Mouse (Mus musculus) bone marrow macrophage, adult 2 months (primary cell): ENCODE data around the gene Ntf3. TPM values are rescaled to one million over a fixed set of nuclear protein-coding genes. Genes with fewer than 3 reads are reported as not detected.

Source experiments
- H3K27ac ChIP-seq: 2 replicates; pipeline ENCODE4 v1.5.1; 2012; ENCODE audit warnings: low read depth, low read length; ENCODE audit not compliant: insufficient read depth
- H3K4me1 ChIP-seq: 2 replicates; pipeline ENCODE4 v1.6.1; 2012; ENCODE audit warnings: low read length; ENCODE audit not compliant: control insufficient read depth, insufficient read depth
- H3K4me3 ChIP-seq: 2 replicates; pipeline ENCODE4 v1.5.1; 2012; ENCODE audit warnings: mild to moderate bottlenecking, low read length, moderate library complexity; ENCODE audit not compliant: insufficient read depth
- CTCF ChIP-seq: IDR thresholded peaks from 2 replicates; pipeline ENCODE4 v1.5.1; 2012; ENCODE audit warnings: low read depth, mild to moderate bottlenecking, low read length, moderate library complexity
- POLR2A ChIP-seq: IDR thresholded peaks from 2 replicates; pipeline ENCODE4 v1.6.1; 2012; ENCODE audit warnings: mild to moderate bottlenecking, low read depth, low read length, borderline replicate concordance
- polyA plus RNA-seq: library from polyadenylated mRNA; stranded (reverse); fragments of >200 nt; gene quantifications from 2 replicates; pipeline ENCODE4 v1.2.4, GENCODE M21; 2012; ENCODE audit not compliant: missing spikeins, insufficient read depth, insufficient read length

Ntf3 gene
- polyA plus RNA-seq, 1 experiment, result not detected

GRCm38 (mm10) chr6:126161571-126162340 is 5.0 kb downstream of the Ntf3 start:
- TF ChIP-seq POLR2A (no peak), CTCF (no peak)
- H3K4me3 ChIP-seq, result no peak overlapping the region
- no peak overlapping the region for H3K27ac ChIP-seq
- H3K4me1 ChIP-seq, result no peaks in the 10 kb centered on the region

GRCm38 (mm10) chr6:126160067-126160411 is 6.7 kb downstream of the Ntf3 start:
- Histone ChIP-seq H3K4me3 (no peak overlapping the region), H3K27ac (no peak overlapping the region), H3K4me1 (no peaks in the 10 kb centered on the region)
- no peak for TF ChIP-seq POLR2A

GRCm38 (mm10) chr6:126159279-126160066 is 7.2 kb downstream of the Ntf3 start:
- Histone ChIP-seq H3K4me1 (no peaks in the 10 kb centered on the region), H3K27ac (no peak overlapping the region), H3K4me3 (no peak overlapping the region)
- no peak for TF ChIP-seq CTCF
- no peak for TF ChIP-seq POLR2A

- no peak overlapping the region for H3K4me3 ChIP-seq
- no peak overlapping the region for H3K27ac ChIP-seq
- H3K4me1 ChIP-seq, result no peaks in the 10 kb centered on the region
- no peak for TF ChIP-seq CTCF
- no peak for TF ChIP-seq POLR2A
Measured at GRCm38 (mm10) chr6:126155928-126156327, 10.8 kb downstream of the Ntf3 start.

GRCm38 (mm10) chr6:126154372-126154982 is 12.2 kb downstream of the Ntf3 start:
- Histone ChIP-seq H3K27ac (no peak overlapping the region), H3K4me1 (no peaks in the 10 kb centered on the region), H3K4me3 (no peak overlapping the region)
- no peak for TF ChIP-seq POLR2A
- no peak for TF ChIP-seq CTCF

- no peak overlapping the region for H3K27ac ChIP-seq
Measured at GRCm38 (mm10) chr6:126153154-126153553, 13.6 kb downstream of the Ntf3 start.

GRCm38 (mm10) chr6:126143659-126144058 is 23.1 kb downstream of the Ntf3 start:
- TF ChIP-seq POLR2A (no peak), CTCF (no peak)
- Histone ChIP-seq H3K27ac (no peak overlapping the region), H3K4me1 (no peaks in the 10 kb centered on the region), H3K4me3 (no peak overlapping the region)

More at GRCm38 (mm10) chr6:126153154-126153553, 13.6 kb downstream of the Ntf3 start:
- Histone ChIP-seq H3K4me3 (no peak overlapping the region), H3K4me1 (no peaks in the 10 kb centered on the region)
- TF ChIP-seq POLR2A (no peak), CTCF (no peak)

GRCm38 (mm10) chr6:126142741-126143140 is 24.0 kb downstream of the Ntf3 start:
- H3K4me1 ChIP-seq, result no peaks in the 10 kb centered on the region
- H3K27ac ChIP-seq, result no peak overlapping the region
- no peak overlapping the region for H3K4me3 ChIP-seq
- TF ChIP-seq CTCF (no peak), POLR2A (no peak)

- Histone ChIP-seq H3K27ac (no peak overlapping the region), H3K4me3 (no peak overlapping the region), H3K4me1 (no peaks in the 10 kb centered on the region)
- TF ChIP-seq CTCF (no peak), POLR2A (no peak)
Measured at GRCm38 (mm10) chr6:126142021-126142554, 24.6 kb downstream of the Ntf3 start.
